Mouse (Mus musculus): Measurements from ENCODE around the gene Dnttip2. TPM values are rescaled to one million over a fixed set of nuclear protein-coding genes. Genes with fewer than 3 reads are reported as not detected.
A peak's percentile ranks its signal among the peaks of the same experiment; 100 is the strongest.

Gene Dnttip2
- polyA plus RNA-seq, 1 experiment = 33.5 TPM

DNA sequence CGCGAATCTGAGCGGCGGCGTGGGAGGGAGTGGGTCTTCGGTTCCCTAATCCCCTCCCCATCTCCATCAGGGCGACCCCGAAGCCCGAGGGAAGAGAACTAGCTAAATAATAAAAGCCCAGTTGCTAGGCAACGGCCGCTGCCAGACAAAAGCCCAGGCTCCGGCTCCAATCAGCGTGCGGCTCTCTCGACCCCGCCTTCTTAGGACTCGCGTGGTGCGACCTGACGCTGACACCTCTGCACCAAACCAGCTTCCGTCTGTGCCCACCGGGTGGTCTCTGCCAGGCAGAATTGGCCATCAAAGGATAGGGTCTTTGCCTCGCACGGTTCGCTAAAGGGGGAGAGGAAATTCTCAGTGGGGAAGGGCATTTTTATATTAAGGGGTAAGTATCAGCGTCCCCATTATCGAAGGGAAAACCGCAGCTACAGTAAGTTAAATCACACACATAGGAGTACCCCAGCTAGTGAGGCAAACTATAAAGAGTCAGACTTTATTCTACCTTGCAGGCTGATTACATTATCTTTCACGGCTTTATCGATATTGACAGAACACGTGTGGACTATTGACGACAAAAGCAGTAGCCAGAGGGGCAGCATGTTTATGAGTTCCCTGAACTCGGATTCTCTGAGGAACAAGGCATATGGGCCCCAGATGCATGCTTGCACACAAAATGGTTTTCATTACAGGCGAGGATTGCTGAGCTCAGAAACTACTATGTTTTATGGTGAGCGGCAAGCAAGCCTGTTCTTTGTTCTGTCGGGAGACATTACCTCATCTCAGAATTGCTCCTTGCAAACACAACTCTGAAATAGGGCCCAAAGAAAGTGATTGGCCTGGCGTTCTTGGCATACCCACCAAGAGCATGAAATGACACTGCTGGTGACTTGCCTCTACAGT, 20.0 kb downstream of the Dnttip2 start, which contains the start of gene Bcar3:
Gene Bcar3, plus strand, starts transcription at position 183 of the 897 bp plus-strand sequence.
- H3K27ac ChIP-seq (ENCODE audit: control insufficient read depth, insufficient read depth, low read depth, low read length, poor library complexity) = peak within 1 kb of the TSS; percentile 93
- WGBS = 15% methylated on average over 37 of the region's 37 CpGs

DNA sequence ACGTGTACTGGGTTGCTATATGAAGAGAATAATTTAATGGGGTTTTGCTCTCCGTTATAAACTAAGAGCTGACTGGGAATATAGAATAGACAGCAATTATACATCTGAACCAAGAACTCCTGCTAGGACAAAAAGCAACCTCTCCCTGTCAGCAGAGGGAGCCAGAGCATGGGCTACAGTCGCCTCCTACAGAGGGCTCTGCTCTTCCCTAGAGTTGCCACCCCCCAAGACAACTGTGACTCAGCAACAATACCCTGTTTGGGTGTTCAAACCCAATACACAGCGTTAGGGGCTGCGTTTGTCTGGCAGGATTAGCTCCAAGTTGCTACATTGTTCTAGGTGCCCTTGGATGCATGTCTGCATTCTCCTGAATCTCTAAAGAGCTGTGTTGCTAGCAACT, 21.3 kb downstream of the Dnttip2 start:
- Histone ChIP-seq H3K4me3 (replicated peaks; ENCODE audit: control insufficient read depth, low read depth, low read length) (no peak overlapping the region), H3K4me1 (ENCODE audit: control insufficient read depth, insufficient read depth, low read length) (no peaks in the 10 kb centered on the region; the same call in 1 of the 2 replicates), H3K27ac (ENCODE audit: control insufficient read depth, insufficient read depth, low read depth, low read length, poor library complexity) (no peak overlapping the region)
- TF ChIP-seq CTCF (IDR thresholded peaks at IDR 0.05; ENCODE audit: control insufficient read depth, insufficient read depth, low read length) (peak; percentile 83), POLR2A (IDR thresholded peaks at IDR 0.05; ENCODE audit: borderline replicate concordance, control insufficient read depth, low read depth, low read length) (no peak)
- 8% methylated on average over 5 of the region's 5 CpGs for WGBS

More for the DNA sequence above, 20.0 kb downstream of the Dnttip2 start, which contains the start of gene Bcar3:
- Histone ChIP-seq H3K4me1 (ENCODE audit: control insufficient read depth, insufficient read depth, low read length) (no peaks in the 10 kb centered on the region; the same call in 1 of the 2 replicates), H3K4me3 (replicated peaks; ENCODE audit: control insufficient read depth, low read depth, low read length) (peak within 1 kb of the TSS; percentile 81)
- TF ChIP-seq CTCF (IDR thresholded peaks at IDR 0.05; ENCODE audit: control insufficient read depth, insufficient read depth, low read length) = no peak
- no peak for TF ChIP-seq POLR2A (IDR thresholded peaks at IDR 0.05; ENCODE audit: borderline replicate concordance, control insufficient read depth, low read depth, low read length)

DNA sequence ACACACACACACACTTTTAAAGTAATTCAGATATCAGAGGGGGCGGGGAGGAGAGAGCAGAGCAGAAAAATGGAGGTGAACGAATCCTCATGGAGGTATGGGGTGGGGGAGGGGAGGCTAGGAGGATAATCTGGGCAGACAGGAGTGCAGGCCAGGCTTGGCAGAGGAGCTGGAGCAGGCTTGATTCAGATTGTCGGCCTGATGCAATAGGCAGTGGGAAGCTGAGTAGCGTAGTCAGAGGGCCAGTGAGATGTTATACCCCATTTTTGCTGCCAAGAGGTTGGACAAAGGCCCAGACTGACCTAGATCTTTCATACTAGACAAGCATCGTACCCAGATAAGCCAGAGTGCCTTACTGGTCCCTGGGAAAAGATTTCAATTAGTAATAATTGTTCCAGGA, 22.8 kb downstream of the Dnttip2 start:
- H3K4me1 ChIP-seq (ENCODE audit: control insufficient read depth, insufficient read depth, low read length) = no peaks in the 10 kb centered on the region; the same call in 1 of the 2 replicates
- H3K4me3 ChIP-seq (replicated peaks; ENCODE audit: control insufficient read depth, low read depth, low read length) = no peak overlapping the region
- no peak overlapping the region for H3K27ac ChIP-seq (ENCODE audit: control insufficient read depth, insufficient read depth, low read depth, low read length, poor library complexity)
- 80% methylated on average over 5 of the region's 5 CpGs for WGBS
- no peak for TF ChIP-seq CTCF (IDR thresholded peaks at IDR 0.05; ENCODE audit: control insufficient read depth, insufficient read depth, low read length)
- no peak for TF ChIP-seq POLR2A (IDR thresholded peaks at IDR 0.05; ENCODE audit: borderline replicate concordance, control insufficient read depth, low read depth, low read length)

- Histone ChIP-seq H3K27ac (ENCODE audit: control insufficient read depth, insufficient read depth, low read depth, low read length, poor library complexity) (no peak overlapping the region), H3K4me1 (ENCODE audit: control insufficient read depth, insufficient read depth, low read length) (no peaks in the 10 kb centered on the region), H3K4me3 (replicated peaks; ENCODE audit: control insufficient read depth, low read depth, low read length) (no peak overlapping the region)
- no peak for TF ChIP-seq CTCF (IDR thresholded peaks at IDR 0.05; ENCODE audit: control insufficient read depth, insufficient read depth, low read length)
- no peak for TF ChIP-seq POLR2A (IDR thresholded peaks at IDR 0.05; ENCODE audit: borderline replicate concordance, control insufficient read depth, low read depth, low read length)
- WGBS = 37% methylated on average over 9 of the region's 9 CpGs
Measured at GRCm38 (mm10) chr3:122300983-122301919, 27.1 kb downstream of the Dnttip2 start.

- Histone ChIP-seq H3K27ac (ENCODE audit: control insufficient read depth, insufficient read depth, low read depth, low read length, poor library complexity) (no peak overlapping the region), H3K4me1 (ENCODE audit: control insufficient read depth, insufficient read depth, low read length) (no peaks in the 10 kb centered on the region), H3K4me3 (replicated peaks; ENCODE audit: control insufficient read depth, low read depth, low read length) (no peak overlapping the region)
- WGBS = 74% methylated on average over 4 of the region's 4 CpGs
- TF ChIP-seq POLR2A (IDR thresholded peaks at IDR 0.05; ENCODE audit: borderline replicate concordance, control insufficient read depth, low read depth, low read length) = no peak
- TF ChIP-seq CTCF (IDR thresholded peaks at IDR 0.05; ENCODE audit: control insufficient read depth, insufficient read depth, low read length) = no peak
Measured at GRCm38 (mm10) chr3:122304560-122304959, 30.4 kb downstream of the Dnttip2 start.

DNA sequence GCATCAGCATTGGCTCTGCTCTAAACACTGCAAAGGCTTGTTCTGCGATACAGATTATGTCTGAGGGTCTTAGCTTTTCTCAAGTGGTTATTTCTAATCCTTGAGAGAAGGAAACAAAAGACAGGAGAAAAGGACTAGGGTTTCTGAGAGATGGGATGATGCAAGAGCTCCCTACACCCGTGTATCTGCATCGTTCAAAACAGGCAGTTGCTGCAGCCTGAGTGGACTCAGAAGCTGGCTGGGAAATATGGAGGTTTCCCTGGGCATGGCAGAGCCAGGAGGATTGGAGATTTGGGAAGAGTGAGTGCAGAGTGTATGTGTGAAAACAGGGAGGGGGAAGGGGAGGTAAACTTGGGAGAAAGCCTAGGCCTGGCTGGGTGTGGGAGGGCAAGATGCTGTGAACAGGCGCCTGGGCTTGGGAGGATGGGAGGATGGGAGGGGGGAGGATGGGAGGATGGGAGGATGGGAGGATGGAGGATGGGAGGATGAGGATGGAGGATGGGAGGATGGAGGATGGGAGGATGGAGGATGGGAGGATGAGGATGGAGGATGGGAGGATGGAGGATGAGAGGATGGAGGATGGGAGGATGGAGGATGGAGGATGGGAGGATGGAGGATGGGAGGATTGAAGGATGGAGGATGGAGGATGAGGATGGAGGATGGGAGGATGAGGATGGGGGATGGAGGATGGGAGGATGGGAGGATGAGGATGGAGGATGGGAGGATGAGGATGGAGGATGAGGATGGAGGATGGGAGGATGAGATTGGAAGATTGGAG, 33.9 kb downstream of the Dnttip2 start:
- no peak for TF ChIP-seq POLR2A (IDR thresholded peaks at IDR 0.05; ENCODE audit: borderline replicate concordance, control insufficient read depth, low read depth, low read length)
- TF ChIP-seq CTCF (IDR thresholded peaks at IDR 0.05; ENCODE audit: control insufficient read depth, insufficient read depth, low read length) = no peak
- H3K27ac ChIP-seq (ENCODE audit: control insufficient read depth, insufficient read depth, low read depth, low read length, poor library complexity) = no peak overlapping the region
- 45% methylated on average over 4 of the region's 4 CpGs for WGBS

GRCm38 (mm10) chr3:122308981-122309380, 34.8 kb downstream of the Dnttip2 start:
- Histone ChIP-seq H3K27ac (ENCODE audit: control insufficient read depth, insufficient read depth, low read depth, low read length, poor library complexity) (no peak overlapping the region), H3K4me1 (ENCODE audit: control insufficient read depth, insufficient read depth, low read length) (no peaks in the 10 kb centered on the region), H3K4me3 (replicated peaks; ENCODE audit: control insufficient read depth, low read depth, low read length) (no peak overlapping the region)
- WGBS = 3% methylated on average over 6 of the region's 6 CpGs
- no peak for TF ChIP-seq POLR2A (IDR thresholded peaks at IDR 0.05; ENCODE audit: borderline replicate concordance, control insufficient read depth, low read depth, low read length)
- no peak for TF ChIP-seq CTCF (IDR thresholded peaks at IDR 0.05; ENCODE audit: control insufficient read depth, insufficient read depth, low read length)

More for the DNA sequence above, 33.9 kb downstream of the Dnttip2 start:
- no peak overlapping the region for H3K4me3 ChIP-seq (replicated peaks; ENCODE audit: control insufficient read depth, low read depth, low read length)
- no peaks in the 10 kb centered on the region for H3K4me1 ChIP-seq (ENCODE audit: control insufficient read depth, insufficient read depth, low read length)
